Mouse (Mus musculus) kidney, postnatal 14 days (tissue): Measurements from ENCODE around the gene Slc22a12.

Experiments
- DNase-seq: peaks from one replicate; pipeline ENCODE4 v3.0.0; 2022; ENCODE audit warnings: mixed read lengths

Gene Slc22a12

GRCm38 (mm10) chr19:6513389-6514139 is 29.3 kb downstream of the Slc22a12 start:
- DNase-seq: no peak

- no peak for DNase-seq
These were observed 32.3 kb downstream of the Slc22a12 start for GRCm38 (mm10) chr19:6510546-6510945.

- DNase-seq: no peak
These were observed 33.0 kb downstream of the Slc22a12 start for GRCm38 (mm10) chr19:6509881-6510280.

GRCm38 (mm10) chr19:6507393-6507792 is 35.4 kb downstream of the Slc22a12 start:
- DNase-seq: no peak

GRCm38 (mm10) chr19:6504656-6505045 is 38.2 kb downstream of the Slc22a12 start:
- DNase-seq: no peak

GRCm38 (mm10) chr19:6503926-6504655 is 38.7 kb downstream of the Slc22a12 start:
- peak; percentile 41 for DNase-seq

- peak; percentile 81 for DNase-seq
These were observed 40.1 kb downstream of the Slc22a12 start for GRCm38 (mm10) chr19:6502543-6503319.

- peak; percentile 66 for DNase-seq
These were observed 40.7 kb downstream of the Slc22a12 start for GRCm38 (mm10) chr19:6502035-6502541.

- DNase-seq: no peak
These were observed 42.2 kb downstream of the Slc22a12 start for GRCm38 (mm10) chr19:6500636-6501025.

- no peak for DNase-seq
These were observed 42.8 kb downstream of the Slc22a12 start for GRCm38 (mm10) chr19:6499860-6500635.

- no peak for DNase-seq
These were observed 44.3 kb downstream of the Slc22a12 start for GRCm38 (mm10) chr19:6498350-6499131.

GRCm38 (mm10) chr19:6497803-6498202 is 45.0 kb downstream of the Slc22a12 start:
- peak; percentile 23 for DNase-seq

- peak; percentile 29 for DNase-seq
These were observed 45.6 kb downstream of the Slc22a12 start for GRCm38 (mm10) chr19:6497150-6497801.

GRCm38 (mm10) chr19:6496462-6497149 is 46.2 kb downstream of the Slc22a12 start:
- DNase-seq: no peak

- no peak for DNase-seq
These were observed 47.1 kb downstream of the Slc22a12 start for GRCm38 (mm10) chr19:6495714-6496113.

- DNase-seq: no peak
These were observed 48.2 kb downstream of the Slc22a12 start for GRCm38 (mm10) chr19:6494504-6495170.

GRCm38 (mm10) chr19:6494032-6494431 is 48.8 kb downstream of the Slc22a12 start:
- DNase-seq: no peak

- DNase-seq: no peak
These were observed 49.6 kb downstream of the Slc22a12 start for GRCm38 (mm10) chr19:6493219-6493618.

- peak; percentile 80 for DNase-seq
These were observed 50.7 kb downstream of the Slc22a12 start for GRCm38 (mm10) chr19:6492124-6492523.

GRCm38 (mm10) chr19:6491538-6491937 is 51.3 kb downstream of the Slc22a12 start:
- no peak for DNase-seq
